Mouse (Mus musculus): ENCODE data around the gene Polr2b. TPM values are rescaled to one million over a fixed set of nuclear protein-coding genes. Genes with fewer than 3 reads are reported as not detected.

The Polr2b gene
- polyA plus RNA-seq, 1 experiment from 2014 or later = 32.7 TPM

DNA sequence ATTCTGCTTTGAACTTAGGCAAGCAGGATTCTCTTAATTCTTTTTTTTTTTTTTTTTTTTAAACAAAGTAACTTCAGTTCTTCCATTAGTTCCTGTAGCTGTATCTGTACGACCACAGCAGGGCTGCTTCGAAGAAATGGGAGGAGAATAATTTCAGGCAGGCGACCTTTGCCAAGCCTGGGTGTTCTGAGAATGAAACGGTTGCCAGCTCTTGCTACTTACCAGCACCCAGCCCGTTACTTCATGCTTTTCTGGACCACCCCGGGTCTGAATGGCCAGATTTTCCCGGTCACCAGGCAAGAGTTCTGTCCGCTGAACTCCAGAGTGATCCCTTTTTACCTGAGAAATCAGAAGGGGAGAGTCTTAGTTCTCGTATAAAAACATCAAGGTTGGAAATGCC, 41.7 kb downstream of the Polr2b start:
- H3K4me1 ChIP-seq (replicated peaks) = peaks cover 11% of the 10 kb centered on the region
- H3K27ac ChIP-seq = no peak overlapping the region
- no peak overlapping the region for H3K4me2 ChIP-seq
- no peaks in the 10 kb centered on the region for H3K9me3 ChIP-seq (replicated peaks)
- 78% methylated on average over 9 of the region's 9 CpGs for WGBS
- ATAC-seq (replicated peaks; ENCODE audit: insufficient number of reproducible peaks, insufficient read depth, low FRiP score, low read depth) = no peak
- no peaks in the 10 kb centered on the region for H3K27me3 ChIP-seq
- peaks cover 38% of the 10 kb centered on the region for H3K36me3 ChIP-seq
- H3K9ac ChIP-seq = no peak overlapping the region
- no peak overlapping the region for H3K4me3 ChIP-seq

DNA sequence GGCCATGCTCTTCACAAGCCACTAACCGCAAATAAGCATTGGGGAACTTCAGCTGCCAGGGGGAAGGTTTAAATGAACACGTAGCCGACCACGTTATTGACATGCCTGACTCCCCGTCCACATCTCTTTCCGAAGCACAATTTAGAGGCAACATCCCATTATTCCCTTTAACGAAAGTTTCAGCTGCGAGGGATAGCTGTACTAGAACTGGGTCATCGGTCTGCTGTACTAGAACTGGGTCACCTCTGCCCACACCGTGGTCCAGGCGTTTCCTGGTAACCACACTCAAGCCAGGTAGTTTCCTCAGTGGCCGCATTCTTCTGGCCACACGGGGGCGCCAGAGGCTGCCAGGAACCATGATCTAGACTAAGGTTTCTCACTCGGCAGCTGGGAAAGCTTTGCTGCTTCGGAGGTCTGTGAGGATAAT, 44.4 kb downstream of the Polr2b start:
- ATAC-seq (replicated peaks; ENCODE audit: insufficient number of reproducible peaks, insufficient read depth, low FRiP score, low read depth) = no peak; the same call in 1 of the 2 replicates
- WGBS = 8% methylated on average over 16 of the region's 16 CpGs
- Histone ChIP-seq H3K4me3 (peak overlapping the region; percentile 26; the same call in 1 of the 2 replicates), H3K4me2 (peak overlapping the region; percentile 57), H3K9me3 (replicated peaks) (no peaks in the 10 kb centered on the region), H3K9ac (no peak overlapping the region), H3K36me3 (peaks cover 13% of the 10 kb centered on the region), H3K4me1 (replicated peaks) (peaks cover 25% of the 10 kb centered on the region), H3K27me3 (no peaks in the 10 kb centered on the region), H3K27ac (no peak overlapping the region)

DNA sequence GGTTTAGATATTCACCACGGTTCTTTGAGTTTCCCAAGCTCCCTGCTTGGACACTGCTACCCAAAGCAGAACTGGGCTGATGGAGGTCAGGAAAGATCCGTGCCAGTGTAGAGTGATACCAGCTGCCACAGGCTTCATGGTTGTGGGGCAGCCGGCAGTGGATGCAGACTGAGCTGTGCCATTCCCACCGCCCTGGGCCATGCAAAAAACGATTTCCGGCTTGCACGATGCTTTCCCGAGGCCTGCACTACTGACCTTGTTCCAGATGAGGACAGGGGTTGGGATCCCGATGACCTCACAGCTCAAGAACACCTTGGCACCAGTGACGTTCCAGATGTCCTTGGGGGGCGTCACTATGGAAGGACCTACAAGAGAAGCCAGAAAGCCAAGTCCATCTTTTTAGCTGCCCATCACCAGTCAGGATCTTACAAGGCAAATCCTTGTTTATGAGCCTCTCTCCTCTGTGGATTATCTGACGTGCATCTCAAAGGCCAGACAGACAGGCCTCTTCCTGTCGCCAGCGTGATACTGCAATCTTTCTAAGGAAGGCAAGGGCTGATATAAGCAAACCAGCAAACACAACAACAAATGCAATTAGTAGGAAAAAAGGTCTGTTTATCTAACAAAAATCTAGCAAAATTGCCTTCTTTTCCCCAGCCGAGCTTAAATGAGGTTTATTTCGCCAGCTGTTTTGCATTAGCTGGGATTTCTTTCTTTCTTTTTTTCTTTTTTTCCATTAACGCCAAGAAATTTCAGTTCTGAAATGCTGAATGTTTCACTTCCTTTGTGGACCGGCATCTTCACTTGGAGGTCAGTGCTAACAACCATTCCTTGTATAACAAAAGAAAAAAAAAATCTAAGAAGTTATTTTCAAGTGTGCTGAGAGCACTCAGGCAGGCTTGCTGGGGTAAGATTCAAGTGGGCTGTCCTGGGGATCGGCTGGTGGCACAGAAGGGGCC, 45.6 kb downstream of the Polr2b start:
- Histone ChIP-seq H3K4me3 (no peak overlapping the region), H3K9me3 (replicated peaks) (no peaks in the 10 kb centered on the region), H3K9ac (no peak overlapping the region), H3K27me3 (no peaks in the 10 kb centered on the region), H3K27ac (peak overlapping the region; percentile 31; the same call in 1 of the 2 replicates), H3K4me2 (no peak overlapping the region), H3K36me3 (0 out of 2 replicates have a peak, but pooled peaks cover 4% of the 10 kb centered on the region), H3K4me1 (replicated peaks) (peaks cover 25% of the 10 kb centered on the region)
- ATAC-seq (replicated peaks; ENCODE audit: insufficient number of reproducible peaks, insufficient read depth, low FRiP score, low read depth) = no peak
- 66% methylated on average over 19 of the region's 19 CpGs for WGBS

DNA sequence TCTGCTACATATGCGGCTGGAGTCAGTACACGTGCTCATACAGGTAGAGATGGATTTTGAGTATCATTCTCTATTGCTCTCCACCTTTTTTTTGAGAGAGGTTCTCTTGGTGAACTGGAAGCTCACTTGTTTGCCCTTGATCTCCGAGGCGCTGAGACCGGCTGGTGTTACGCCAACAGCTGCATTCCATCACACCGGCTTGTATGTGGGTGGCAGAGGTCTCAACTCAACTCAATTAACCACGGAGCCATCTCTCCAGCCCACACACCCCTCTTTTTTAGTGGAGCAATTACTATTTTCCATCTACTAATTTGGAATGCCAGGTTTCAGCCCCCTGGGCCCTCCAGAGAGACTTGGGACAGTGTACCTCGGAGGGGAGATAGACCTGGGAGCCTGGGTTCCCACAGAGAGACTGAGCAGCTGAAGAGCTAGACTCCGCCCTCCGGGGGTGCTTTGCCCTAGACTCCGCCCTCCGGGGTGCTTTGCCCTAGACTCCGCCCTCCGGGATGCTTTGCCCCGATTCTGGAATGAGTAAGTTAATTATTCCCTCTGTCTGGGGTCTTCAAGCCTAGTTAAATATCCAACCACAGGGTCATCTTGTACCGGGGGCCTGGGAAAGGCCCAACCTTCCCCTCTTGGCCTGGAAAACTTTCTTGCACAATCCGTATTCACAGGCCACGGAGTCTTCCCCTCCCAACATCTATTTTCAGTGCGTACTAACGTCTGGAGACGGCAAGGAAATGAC, 47.6 kb downstream of the Polr2b start:
- no peaks in the 10 kb centered on the region for H3K27me3 ChIP-seq
- peak overlapping the region; percentile 50 for H3K9ac ChIP-seq
- 15% methylated on average over 22 of the region's 22 CpGs for WGBS
- H3K27ac ChIP-seq = peak overlapping the region; percentile 74
- H3K4me3 ChIP-seq = peak overlapping the region; percentile 56
- peaks cover 25% of the 10 kb centered on the region for H3K4me1 ChIP-seq (replicated peaks)
- peak overlapping the region; percentile 62 for H3K4me2 ChIP-seq
- no peaks in the 10 kb centered on the region for H3K9me3 ChIP-seq (replicated peaks)
- H3K36me3 ChIP-seq = no peaks in the 10 kb centered on the region
- ATAC-seq (replicated peaks; ENCODE audit: insufficient number of reproducible peaks, insufficient read depth, low FRiP score, low read depth) = peak; percentile 70

DNA sequence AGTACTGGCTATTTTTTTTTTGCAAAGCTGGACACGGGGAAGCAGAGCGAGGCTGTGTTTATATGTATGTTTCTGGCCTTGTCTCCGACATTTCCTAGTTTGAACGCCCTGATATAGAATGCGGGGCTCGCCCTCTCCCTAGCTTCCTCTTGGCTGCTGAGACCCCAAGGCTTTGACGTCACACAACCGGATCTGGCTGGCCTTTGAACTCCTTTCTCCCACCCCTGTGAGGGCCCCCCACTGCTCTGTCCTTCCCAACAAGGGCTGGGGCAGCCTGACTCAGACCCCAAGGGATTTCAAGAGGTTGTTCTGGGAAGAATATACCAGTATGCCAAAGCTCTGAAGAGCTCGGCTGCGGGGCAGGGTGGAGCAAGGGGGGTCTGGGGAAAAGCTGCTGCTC, 48.4 kb downstream of the Polr2b start:
- H3K9me3 ChIP-seq (replicated peaks) = no peaks in the 10 kb centered on the region
- peak overlapping the region; percentile 74 for H3K27ac ChIP-seq
- ATAC-seq (replicated peaks; ENCODE audit: insufficient number of reproducible peaks, insufficient read depth, low FRiP score, low read depth) = peak; percentile 68
- no peaks in the 10 kb centered on the region for H3K27me3 ChIP-seq
- H3K4me2 ChIP-seq = peak overlapping the region; percentile 62
- H3K9ac ChIP-seq = peak overlapping the region; percentile 50
- H3K4me3 ChIP-seq = peak overlapping the region; percentile 56
- WGBS = 2% methylated on average over 10 of the region's 10 CpGs
- no peaks in the 10 kb centered on the region for H3K36me3 ChIP-seq
- H3K4me1 ChIP-seq (replicated peaks) = peaks cover 25% of the 10 kb centered on the region

DNA sequence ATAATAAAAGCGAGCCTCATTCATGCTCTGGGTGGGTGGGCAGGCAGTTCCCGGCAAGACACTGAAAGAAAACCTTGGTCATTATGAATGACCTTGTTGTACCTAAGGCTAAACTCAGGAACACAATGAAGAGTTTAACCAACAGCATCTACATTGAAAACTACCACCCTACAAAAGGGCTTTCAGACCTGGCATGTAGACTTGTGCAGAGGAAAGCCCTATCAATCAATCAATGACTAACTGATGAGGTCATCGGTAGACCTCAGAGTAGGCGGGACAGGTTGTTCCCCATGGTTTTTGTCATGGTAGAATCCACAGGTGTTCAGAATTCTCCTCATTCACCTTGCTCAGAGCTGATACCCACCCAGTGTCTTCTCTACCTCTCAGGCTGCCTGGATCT, 50.0 kb downstream of the Polr2b start:
- Histone ChIP-seq H3K27me3 (no peaks in the 10 kb centered on the region), H3K27ac (no peak overlapping the region), H3K9me3 (replicated peaks) (no peaks in the 10 kb centered on the region), H3K4me3 (no peak overlapping the region), H3K4me1 (replicated peaks) (peaks cover 23% of the 10 kb centered on the region), H3K36me3 (no peaks in the 10 kb centered on the region), H3K4me2 (no peak overlapping the region), H3K9ac (no peak overlapping the region)
- WGBS = 83% methylated on average over 4 of the region's 4 CpGs
- no peak for ATAC-seq (replicated peaks; ENCODE audit: insufficient number of reproducible peaks, insufficient read depth, low FRiP score, low read depth)

DNA sequence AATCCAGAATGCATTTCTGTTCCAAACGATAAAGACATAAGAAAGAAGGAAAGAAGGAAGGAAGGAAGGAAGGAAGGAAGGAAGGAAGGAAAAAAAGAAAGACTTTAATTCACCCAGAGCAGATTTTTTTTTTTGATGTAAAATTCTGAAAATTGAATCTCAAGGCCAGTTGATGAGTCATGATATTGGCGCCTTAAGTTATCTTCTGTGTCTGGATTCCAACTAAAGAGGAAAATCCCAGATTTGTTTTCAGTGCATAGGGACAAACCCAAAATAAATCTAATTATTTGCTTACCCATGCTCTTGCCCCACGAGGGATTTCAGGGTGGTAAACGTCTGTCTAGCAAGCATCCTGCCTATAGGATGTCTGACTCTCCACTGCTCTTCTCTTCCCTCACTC, 51.1 kb downstream of the Polr2b start:
- WGBS = 55% methylated on average over 4 of the region's 4 CpGs
- H3K27ac ChIP-seq = no peak overlapping the region
- H3K9me3 ChIP-seq (replicated peaks) = no peaks in the 10 kb centered on the region
- H3K4me1 ChIP-seq (replicated peaks) = peaks cover 23% of the 10 kb centered on the region
- H3K27me3 ChIP-seq = no peaks in the 10 kb centered on the region
- H3K4me2 ChIP-seq = no peak overlapping the region
- no peak for ATAC-seq (replicated peaks; ENCODE audit: insufficient number of reproducible peaks, insufficient read depth, low FRiP score, low read depth)
- no peak overlapping the region for H3K4me3 ChIP-seq
- no peaks in the 10 kb centered on the region for H3K36me3 ChIP-seq
- H3K9ac ChIP-seq = no peak overlapping the region

DNA sequence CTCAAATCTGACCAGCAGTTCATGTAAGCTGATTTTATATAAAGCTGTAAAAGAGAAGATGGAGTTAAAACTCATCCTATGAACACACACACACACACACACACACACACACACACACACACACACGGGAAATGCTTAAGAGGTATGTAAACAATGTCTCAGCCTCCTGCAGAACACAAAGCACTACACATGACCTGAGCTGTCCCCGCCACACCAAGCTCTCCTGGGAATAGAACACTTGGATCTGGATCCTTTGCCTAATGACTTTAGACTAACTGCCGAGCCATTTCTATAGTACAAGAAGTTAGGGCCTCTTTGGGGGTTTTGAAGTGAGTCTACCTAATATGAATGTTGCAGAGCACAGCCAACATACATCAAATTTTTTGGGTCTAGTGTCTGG, 52.2 kb downstream of the Polr2b start:
- H3K4me1 ChIP-seq (replicated peaks) = peaks cover 20% of the 10 kb centered on the region
- no peak for ATAC-seq (replicated peaks; ENCODE audit: insufficient number of reproducible peaks, insufficient read depth, low FRiP score, low read depth)
- H3K9me3 ChIP-seq (replicated peaks) = no peaks in the 10 kb centered on the region
- H3K36me3 ChIP-seq = no peaks in the 10 kb centered on the region
- WGBS = 49% methylated on average over 3 of the region's 3 CpGs
- H3K4me3 ChIP-seq = no peak overlapping the region
- no peaks in the 10 kb centered on the region for H3K27me3 ChIP-seq
- H3K4me2 ChIP-seq = no peak overlapping the region
- no peak overlapping the region for H3K9ac ChIP-seq
- H3K27ac ChIP-seq = no peak overlapping the region

DNA sequence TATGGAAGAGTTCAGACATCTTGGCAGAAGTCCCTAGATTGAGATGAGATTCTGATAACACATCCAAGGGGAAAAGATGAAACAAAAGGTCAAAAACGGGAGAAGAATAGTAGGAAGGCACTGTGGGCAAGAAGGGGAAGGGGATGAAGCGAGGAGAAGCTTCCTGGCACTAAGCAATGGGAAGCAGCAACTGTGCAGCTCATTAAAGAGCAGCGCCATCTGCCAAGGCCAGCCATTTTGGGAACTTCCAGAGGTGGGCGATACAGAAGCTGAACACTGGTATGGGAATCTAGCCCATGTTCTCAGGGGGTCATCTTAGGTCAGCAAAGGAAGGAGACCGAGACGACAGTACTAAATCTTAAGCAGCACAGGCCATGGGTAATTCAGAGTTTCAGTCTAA, 53.7 kb downstream of the Polr2b start:
- WGBS = 83% methylated on average over 6 of the region's 6 CpGs

DNA sequence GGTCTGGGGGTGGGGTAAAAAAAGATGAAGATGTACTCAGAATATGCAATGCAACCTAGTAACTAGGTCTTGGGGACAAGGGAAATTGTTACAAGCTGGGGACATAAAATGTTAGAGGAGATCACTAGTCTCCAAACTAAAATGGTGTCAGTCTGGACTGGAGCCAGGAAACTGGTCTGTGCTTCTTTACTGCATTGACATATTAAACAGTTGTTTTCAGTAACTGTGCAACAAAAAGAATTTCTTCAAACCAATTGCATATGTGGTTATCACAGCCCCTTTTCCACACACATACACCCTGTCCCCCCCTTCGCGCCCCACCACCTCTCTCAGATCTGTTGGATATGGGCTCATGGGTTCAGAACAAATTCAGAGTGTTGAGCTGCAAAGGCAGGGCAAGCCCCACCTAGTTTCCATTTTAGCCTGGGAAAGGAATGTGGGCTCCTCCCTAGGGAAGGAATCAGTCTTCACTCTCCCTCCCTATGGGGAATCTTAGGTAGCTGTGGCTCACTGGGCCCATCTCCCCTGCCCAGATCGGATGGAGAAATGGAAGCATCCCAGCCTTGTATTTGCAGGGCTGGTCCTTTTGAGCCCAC, 54.6 kb downstream of the Polr2b start:
- no peak overlapping the region for H3K9ac ChIP-seq
- peaks cover 12% of the 10 kb centered on the region for H3K4me1 ChIP-seq (replicated peaks)
- WGBS = 78% methylated on average over 3 of the region's 3 CpGs
- H3K4me2 ChIP-seq = no peak overlapping the region
- ATAC-seq (replicated peaks; ENCODE audit: insufficient number of reproducible peaks, insufficient read depth, low FRiP score, low read depth) = no peak
- no peaks in the 10 kb centered on the region for H3K27me3 ChIP-seq
- H3K36me3 ChIP-seq = no peaks in the 10 kb centered on the region
- no peak overlapping the region for H3K4me3 ChIP-seq
- no peaks in the 10 kb centered on the region for H3K9me3 ChIP-seq (replicated peaks)
- H3K27ac ChIP-seq = peak overlapping the region; percentile 36; the same call in 1 of the 2 replicates

More for the DNA sequence above, 53.7 kb downstream of the Polr2b start:
- Histone ChIP-seq H3K27me3 (no peaks in the 10 kb centered on the region), H3K4me2 (no peak overlapping the region), H3K9me3 (replicated peaks) (no peaks in the 10 kb centered on the region), H3K4me3 (no peak overlapping the region), H3K27ac (no peak overlapping the region), H3K36me3 (no peaks in the 10 kb centered on the region), H3K9ac (no peak overlapping the region), H3K4me1 (replicated peaks) (peaks cover 14% of the 10 kb centered on the region)
- ATAC-seq (replicated peaks; ENCODE audit: insufficient number of reproducible peaks, insufficient read depth, low FRiP score, low read depth) = no peak

DNA sequence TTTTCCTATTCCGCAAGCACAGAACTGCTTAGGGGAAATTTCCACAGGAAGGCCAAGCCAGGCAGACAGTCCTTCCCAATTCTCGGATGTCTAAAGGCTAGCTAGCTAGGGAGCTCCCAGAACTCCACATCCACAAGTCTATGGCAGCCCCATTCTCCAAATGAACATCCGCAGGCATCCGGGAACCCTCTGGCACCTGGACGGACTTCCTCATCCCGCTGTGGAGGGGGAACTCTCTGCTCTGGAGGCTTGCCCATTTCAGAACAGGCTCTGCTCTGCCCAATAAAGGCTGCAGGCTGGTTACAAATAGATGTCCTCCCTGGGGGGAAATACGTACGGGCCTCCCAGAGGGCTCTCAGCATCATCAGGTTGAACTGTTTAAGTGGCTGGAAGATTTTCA, 56.4 kb downstream of the Polr2b start:
- no peak overlapping the region for H3K27ac ChIP-seq
- ATAC-seq (replicated peaks; ENCODE audit: insufficient number of reproducible peaks, insufficient read depth, low FRiP score, low read depth) = no peak
- H3K4me1 ChIP-seq (replicated peaks) = peaks cover 16% of the 10 kb centered on the region
- H3K9me3 ChIP-seq (replicated peaks) = no peaks in the 10 kb centered on the region
- no peak overlapping the region for H3K4me2 ChIP-seq
- 76% methylated on average over 8 of the region's 8 CpGs for WGBS
- H3K4me3 ChIP-seq = no peak overlapping the region
- H3K9ac ChIP-seq = no peak overlapping the region
- H3K36me3 ChIP-seq = no peaks in the 10 kb centered on the region
- no peaks in the 10 kb centered on the region for H3K27me3 ChIP-seq
